Mouse (Mus musculus): ENCODE measurements around the gene Gramd4. TPM values are rescaled to one million over a fixed set of nuclear protein-coding genes. Genes with fewer than 3 reads are reported as not detected.

Gene Gramd4
- polyA plus RNA-seq, 1 experiment from 2014 or later = 8.6 TPM

DNA sequence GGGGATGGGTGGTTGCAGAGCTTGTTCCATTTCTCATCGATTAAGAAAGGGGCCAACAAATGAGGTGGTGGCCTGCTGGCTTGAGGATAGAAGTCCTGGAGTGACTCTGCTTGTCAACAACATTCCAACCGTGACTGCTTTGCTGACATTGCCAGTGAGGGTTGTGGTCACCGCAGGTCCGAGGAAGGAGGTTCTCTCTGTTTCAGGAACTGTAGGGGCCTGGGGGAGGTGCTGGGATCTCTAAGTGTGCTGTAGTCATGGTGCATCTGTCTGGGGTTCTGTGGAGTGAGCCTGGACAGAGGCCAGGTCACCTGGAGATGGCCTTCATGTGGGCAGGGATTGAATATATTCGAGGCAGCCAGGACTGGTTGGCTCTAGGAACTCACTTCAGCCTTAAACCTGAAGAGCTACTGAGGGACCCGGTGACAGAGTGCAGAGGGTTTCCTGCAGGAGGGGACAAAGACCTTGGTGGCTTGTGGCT lies 25.8 kb downstream of the Gramd4 start:
- H3K9ac ChIP-seq = no peak overlapping the region
- H3K4me1 ChIP-seq (ENCODE audit: insufficient read depth) = peaks cover 31% of the 10 kb centered on the region; the same call in 1 of the 2 replicates
- no peak overlapping the region for H3K27ac ChIP-seq (ENCODE audit: low read depth)
- H3K9me3 ChIP-seq (ENCODE audit: low read depth, low read length) = no peaks in the 10 kb centered on the region
- H3K27me3 ChIP-seq (ENCODE audit: insufficient read depth, low read length) = no peaks in the 10 kb centered on the region
- WGBS = 34% methylated on average over 6 of the region's 6 CpGs
- TF ChIP-seq CTCF (IDR thresholded peaks at IDR 0.05; ENCODE audit: low read depth) = no peak
- DNase-seq (no peak), ATAC-seq (ENCODE audit: insufficient read depth) (no peak)
- H3K4me3 ChIP-seq (ENCODE audit: low read depth, low read length) = no peak overlapping the region
- H3K36me3 ChIP-seq (ENCODE audit: insufficient read depth) = no peaks in the 10 kb centered on the region
- H3K4me2 ChIP-seq = no peak overlapping the region

GRCm38 (mm10) chr15:86085301-86086225 lies 28.1 kb downstream of the Gramd4 start:
- ATAC-seq (ENCODE audit: insufficient read depth) = peak; percentile 25; the same call in 1 of the 2 replicates
- Histone ChIP-seq H3K9me3 (ENCODE audit: low read depth, low read length) (no peaks in the 10 kb centered on the region), H3K4me2 (peak overlapping the region; percentile 35; the same call in 1 of the 2 replicates), H3K36me3 (ENCODE audit: insufficient read depth) (no peaks in the 10 kb centered on the region), H3K27me3 (ENCODE audit: insufficient read depth, low read length) (no peaks in the 10 kb centered on the region), H3K27ac (ENCODE audit: low read depth) (peak overlapping the region; percentile 89), H3K4me1 (ENCODE audit: insufficient read depth) (peaks cover 43% of the 10 kb centered on the region), H3K4me3 (ENCODE audit: low read depth, low read length) (no peak overlapping the region), H3K9ac (no peak overlapping the region)
- WGBS = 9% methylated on average over 17 of the region's 17 CpGs
- peak; percentile 80 for DNase-seq
- TF ChIP-seq CTCF (IDR thresholded peaks at IDR 0.05; ENCODE audit: low read depth) = peak; percentile 67

GRCm38 (mm10) chr15:86086291-86086706 lies 28.8 kb downstream of the Gramd4 start:
- ATAC-seq (ENCODE audit: insufficient read depth) (peak; percentile 6; the same call in 1 of the 2 replicates), DNase-seq (peak; percentile 62)
- H3K9ac ChIP-seq = no peak overlapping the region
- no peaks in the 10 kb centered on the region for H3K27me3 ChIP-seq (ENCODE audit: insufficient read depth, low read length)
- H3K4me3 ChIP-seq (ENCODE audit: low read depth, low read length) = no peak overlapping the region
- peak overlapping the region; percentile 35; the same call in 1 of the 2 replicates for H3K4me2 ChIP-seq
- H3K4me1 ChIP-seq (ENCODE audit: insufficient read depth) = peaks cover 43% of the 10 kb centered on the region
- no peaks in the 10 kb centered on the region for H3K9me3 ChIP-seq (ENCODE audit: low read depth, low read length)
- TF ChIP-seq CTCF (IDR thresholded peaks at IDR 0.05; ENCODE audit: low read depth) = no peak
- H3K27ac ChIP-seq (ENCODE audit: low read depth) = peak overlapping the region; percentile 89
- H3K36me3 ChIP-seq (ENCODE audit: insufficient read depth) = no peaks in the 10 kb centered on the region
- 55% methylated on average over 8 of the region's 8 CpGs for WGBS

- TF ChIP-seq CTCF (IDR thresholded peaks at IDR 0.05; ENCODE audit: low read depth) = no peak
- Histone ChIP-seq H3K36me3 (ENCODE audit: insufficient read depth) (0 out of 2 replicates have a peak, but pooled peaks cover 3% of the 10 kb centered on the region), H3K27ac (ENCODE audit: low read depth) (peak overlapping the region; percentile 6; the same call in 1 of the 2 replicates), H3K4me1 (ENCODE audit: insufficient read depth) (peaks cover 43% of the 10 kb centered on the region), H3K4me3 (ENCODE audit: low read depth, low read length) (no peak overlapping the region), H3K9me3 (ENCODE audit: low read depth, low read length) (no peaks in the 10 kb centered on the region), H3K4me2 (no peak overlapping the region), H3K27me3 (ENCODE audit: insufficient read depth, low read length) (no peaks in the 10 kb centered on the region), H3K9ac (no peak overlapping the region)
- DNase-seq = no peak
- WGBS = 71% methylated on average over 14 of the region's 14 CpGs
- no peak for ATAC-seq (ENCODE audit: insufficient read depth)
These were observed 30.2 kb downstream of the Gramd4 start for GRCm38 (mm10) chr15:86087591-86088149.

DNA sequence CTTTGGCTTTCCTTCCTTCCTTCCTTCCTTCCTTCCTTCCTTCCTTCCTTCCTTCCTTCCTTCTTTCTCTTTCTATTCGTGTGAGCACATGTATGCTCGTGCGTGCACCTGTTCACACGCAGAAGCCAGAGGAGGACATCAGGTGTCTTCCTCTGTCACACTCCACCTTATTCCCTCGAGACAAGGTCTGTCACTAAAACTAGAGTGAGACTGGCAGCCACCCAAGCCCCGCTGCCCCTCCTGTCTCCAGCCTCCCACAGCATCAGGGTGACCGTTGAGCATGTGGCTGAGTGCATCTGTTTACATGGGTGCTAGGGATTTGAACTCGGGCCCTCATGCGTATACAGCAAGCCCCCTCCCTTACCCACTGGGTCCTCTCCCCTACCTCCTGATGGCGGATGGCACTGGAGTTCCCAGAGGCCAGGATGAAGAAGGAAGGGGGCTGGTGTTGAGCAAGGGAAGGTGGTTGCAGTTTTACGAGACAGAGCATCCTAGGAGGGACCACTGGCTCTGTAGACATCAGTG lies 30.8 kb downstream of the Gramd4 start:
- Histone ChIP-seq H3K4me3 (ENCODE audit: low read depth, low read length) (no peak overlapping the region), H3K4me2 (no peak overlapping the region), H3K4me1 (ENCODE audit: insufficient read depth) (peaks cover 41% of the 10 kb centered on the region), H3K27ac (ENCODE audit: low read depth) (no peak overlapping the region), H3K9me3 (ENCODE audit: low read depth, low read length) (no peaks in the 10 kb centered on the region), H3K36me3 (ENCODE audit: insufficient read depth) (0 out of 2 replicates have a peak, but pooled peaks cover 3% of the 10 kb centered on the region), H3K27me3 (ENCODE audit: insufficient read depth, low read length) (no peaks in the 10 kb centered on the region), H3K9ac (no peak overlapping the region)
- ATAC-seq (ENCODE audit: insufficient read depth) (no peak), DNase-seq (no peak)
- no peak for TF ChIP-seq CTCF (IDR thresholded peaks at IDR 0.05; ENCODE audit: low read depth)
- WGBS = 83% methylated on average over 11 of the region's 11 CpGs

- Histone ChIP-seq H3K9me3 (ENCODE audit: low read depth, low read length) (no peaks in the 10 kb centered on the region), H3K27me3 (ENCODE audit: insufficient read depth, low read length) (no peaks in the 10 kb centered on the region), H3K27ac (ENCODE audit: low read depth) (peak overlapping the region; percentile 70), H3K36me3 (ENCODE audit: insufficient read depth) (0 out of 2 replicates have a peak, but pooled peaks cover 3% of the 10 kb centered on the region), H3K4me2 (no peak overlapping the region), H3K9ac (no peak overlapping the region), H3K4me3 (ENCODE audit: low read depth, low read length) (no peak overlapping the region), H3K4me1 (ENCODE audit: insufficient read depth) (peaks cover 37% of the 10 kb centered on the region)
- no peak for TF ChIP-seq CTCF (IDR thresholded peaks at IDR 0.05; ENCODE audit: low read depth)
- ATAC-seq (ENCODE audit: insufficient read depth) (no peak), DNase-seq (no peak)
- WGBS = 50% methylated on average over 13 of the region's 13 CpGs
These were observed 31.7 kb downstream of the Gramd4 start for GRCm38 (mm10) chr15:86089091-86089744.
